In genomic region chr3:9628041-9628440, GRCm38 (mm10) we compare ENCODE assay signal across 23 mouse cellular contexts.
"Had no signal": no experiment of that assay in that cellular context is flagged by ENCODE, and none has a peak within 500 bp of the region (broad histone marks: within the 10 kb centered on the region; RNA-seq: fewer than 3 reads in every experiment).

No protein-coding gene starts in this region.

- H3K36me3 ChIP-seq: heart, embryonic 10.5 days; heart, embryonic 12.5 days; hindbrain, embryonic 10.5 days; hindbrain, embryonic 12.5 days; intestine, embryonic 15.5 days; limb, embryonic 13.5 days; limb, embryonic 15.5 days; liver, embryonic 12.5 days had no signal

- ATAC-seq: hindbrain, embryonic 16.5 days; inflammation-experienced regulatory T-cells, adult 6 months; intestine, embryonic 15.5 days; intestine, postnatal 0 days; liver, embryonic 12.5 days had no signal

- H3K4me3 ChIP-seq: gastrocnemius, adult 2 months; heart, embryonic 10.5 days; heart, embryonic 12.5 days; hindbrain, embryonic 10.5 days; hindbrain, embryonic 12.5 days; intestine, embryonic 15.5 days; layer of hippocampus, adult 2 months; limb, embryonic 13.5 days; limb, embryonic 15.5 days; liver, embryonic 12.5 days had no signal

- H3K27ac ChIP-seq: gastrocnemius, adult 2 months; heart, embryonic 10.5 days; hindbrain, embryonic 10.5 days; hindbrain, embryonic 12.5 days; hindbrain, embryonic 14.5 days; intestine, embryonic 15.5 days; layer of hippocampus, adult 2 months; limb, embryonic 13.5 days; limb, embryonic 15.5 days; liver, embryonic 12.5 days; liver, embryonic 14.5 days had no signal

- H3K9me3 ChIP-seq: heart, embryonic 10.5 days; heart, embryonic 12.5 days; hindbrain, embryonic 12.5 days; intestine, embryonic 15.5 days; limb, embryonic 13.5 days; limb, embryonic 15.5 days; liver, embryonic 12.5 days had no signal

- H3K4me1 ChIP-seq: intestine, embryonic 15.5 days; liver, embryonic 12.5 days had no signal

- H3K9ac ChIP-seq: heart, embryonic 12.5 days; hindbrain, embryonic 12.5 days; hindbrain, embryonic 14.5 days; intestine, embryonic 15.5 days; limb, embryonic 13.5 days; limb, embryonic 15.5 days; liver, embryonic 12.5 days; liver, embryonic 14.5 days had no signal

- DNase-seq: gastrocnemius, adult 2 months; gastrocnemius, postnatal 10 days; gastrocnemius, postnatal 25 days; heart, adult 18-20 months; heart, postnatal 10 days; heart, postnatal 4 days; kidney, postnatal 4 days; left cerebral cortex, postnatal 4 days; lung, adult 18-20 months had no signal

- H3K27me3 ChIP-seq: hindbrain, embryonic 12.5 days; intestine, embryonic 15.5 days had no signal

- H3K4me2 ChIP-seq: heart, embryonic 12.5 days; hindbrain, embryonic 12.5 days; hindbrain, embryonic 14.5 days; intestine, embryonic 15.5 days; limb, embryonic 13.5 days; limb, embryonic 15.5 days; liver, embryonic 12.5 days had no signal
